Mouse (Mus musculus) myocyte (in vitro differentiated cells): Measurements from ENCODE around the gene Coro1c. TPM values are rescaled to one million over a fixed set of nuclear protein-coding genes. Genes with fewer than 3 reads are reported as not detected.

Source experiments
- H3K27me3 ChIP-seq: one replicate; pipeline ENCODE4 v1.6.1; 2011; ENCODE audit not compliant: control insufficient read depth, insufficient read depth, insufficient read length
- H3K36me3 ChIP-seq: one replicate; pipeline ENCODE4 v1.6.1; 2011; ENCODE audit not compliant: control insufficient read depth, insufficient read depth
- H3K4me2 ChIP-seq: one replicate; pipeline ENCODE4 v1.6.1; 2011; ENCODE audit warnings: low read depth, control low read depth
- H3K4me3 ChIP-seq: one replicate; pipeline ENCODE4 v1.5.1; 2011; ENCODE audit warnings: mild to moderate bottlenecking, control low read depth, moderate library complexity
- H3K79me2 ChIP-seq: one replicate; pipeline ENCODE4 v1.6.1; 2011; ENCODE audit not compliant: control insufficient read depth, insufficient read depth
- H3ac ChIP-seq: one replicate; pipeline ENCODE4 v1.6.1; 2011; ENCODE audit not compliant: control insufficient read depth, insufficient read length
- CEBPB ChIP-seq: IDR thresholded peaks from 2 replicates; pipeline ENCODE4 v1.6.1; 2011; ENCODE audit warnings: mild to moderate bottlenecking, moderate library complexity; ENCODE audit not compliant: poor library complexity, insufficient read depth, severe bottlenecking
- E2F4 ChIP-seq: IDR thresholded peaks from one replicate; pipeline ENCODE4 v1.6.1; 2011; ENCODE audit warnings: mild to moderate bottlenecking, control low read depth, moderate library complexity; ENCODE audit not compliant: insufficient read depth
- MAX ChIP-seq: IDR thresholded peaks from one replicate; pipeline ENCODE4 v1.6.1; 2011; ENCODE audit warnings: low read depth, mild to moderate bottlenecking, control low read depth
- MYOD1 ChIP-seq, 3 experiments: IDR thresholded peaks; one replicate each; pipeline ENCODE4 v1.6.1; 2011; ENCODE audit warnings: control low read depth in 2 of 3, low read depth in 2 of 3, mild to moderate bottlenecking in 2 of 3, moderate library complexity in 1 of 3; ENCODE audit not compliant: insufficient read length in 2 of 3, control insufficient read depth in 1 of 3
- MYOG ChIP-seq, 3 experiments: IDR thresholded peaks; one replicate each; pipeline ENCODE4 v1.6.1; 2011; ENCODE audit warnings: control low read depth in 2 of 3, low read depth in 2 of 3, mild to moderate bottlenecking in 2 of 3; ENCODE audit not compliant: insufficient read length in 2 of 3, control insufficient read depth in 1 of 3, insufficient read depth in 1 of 3
- POLR2A ChIP-seq: IDR thresholded peaks from one replicate; pipeline ENCODE4 v1.6.1; 2011; ENCODE audit warnings: low read depth, mild to moderate bottlenecking, control low read depth, moderate library complexity; ENCODE audit not compliant: insufficient read length
- POLR2AphosphoS2 ChIP-seq: IDR thresholded peaks from one replicate; pipeline ENCODE4 v1.6.1; 2011; ENCODE audit warnings: low read depth, control low read depth; ENCODE audit not compliant: insufficient read length
- REST ChIP-seq: IDR thresholded peaks from one replicate; pipeline ENCODE4 v1.6.1; 2011; ENCODE audit warnings: mild to moderate bottlenecking, control low read depth, moderate library complexity; ENCODE audit not compliant: insufficient read depth, insufficient read length
- SRF ChIP-seq: IDR thresholded peaks from one replicate; pipeline ENCODE4 v1.6.1; 2011; ENCODE audit warnings: low read depth; ENCODE audit not compliant: control insufficient read depth, insufficient read length
- TCF12 ChIP-seq: IDR thresholded peaks from one replicate; pipeline ENCODE4 v1.6.1; 2011; ENCODE audit warnings: mild to moderate bottlenecking, control low read depth; ENCODE audit not compliant: poor library complexity, insufficient read depth, severe bottlenecking
- TCF3 ChIP-seq: IDR thresholded peaks from one replicate; pipeline ENCODE4 v1.6.1; 2011; ENCODE audit warnings: low read depth, control low read depth; ENCODE audit not compliant: insufficient read length
- USF1 ChIP-seq: IDR thresholded peaks from one replicate; pipeline ENCODE4 v1.6.1; 2011; ENCODE audit warnings: low read depth, mild to moderate bottlenecking, control low read depth, moderate library complexity
- polyA plus RNA-seq: library from polyadenylated mRNA; unstranded; fragments of >200 nt; fragmentation: generic; extraction: Trizol; gene quantifications from one replicate; pipeline ENCODE4 v1.2.1, GENCODE M21; 2012; ENCODE audit warnings: missing spikeins

Coro1c gene
- polyA plus RNA-seq, 1 experiment = 58.9 TPM

- peak overlapping the region; percentile 87 for H3ac ChIP-seq
- H3K36me3 ChIP-seq = no peaks in the 10 kb centered on the region
- H3K79me2 ChIP-seq = peaks cover 52% of the 10 kb centered on the region
- no peak for TF ChIP-seq TCF3
- TF ChIP-seq POLR2A = peak; percentile 16
- TF ChIP-seq MYOD1 (IDR thresholded peaks at IDR 0.05; ENCODE audit: control insufficient read depth in 1 of 3, insufficient read length in 2 of 3, low read depth in 2 of 3) = peak in 1 of 3 experiments; percentile 19
- no peak for TF ChIP-seq MAX
- TF ChIP-seq SRF = no peak
- no peaks in the 10 kb centered on the region for H3K27me3 ChIP-seq
- H3K4me2 ChIP-seq = peak overlapping the region; percentile 89
- peak overlapping the region; percentile 32 for H3K4me3 ChIP-seq
Measured at GRCm38 (mm10) chr5:113907786-113908567, 581 bp downstream of the Coro1c start.

- Histone ChIP-seq H3K36me3 (no peaks in the 10 kb centered on the region), H3K4me3 (peak overlapping the region; percentile 32), H3K79me2 (peaks cover 61% of the 10 kb centered on the region), H3K27me3 (no peaks in the 10 kb centered on the region), H3ac (peak overlapping the region; percentile 87), H3K4me2 (peak overlapping the region; percentile 89)
- no peak for TF ChIP-seq MYOG (IDR thresholded peaks at IDR 0.05; ENCODE audit: control insufficient read depth in 1 of 3, insufficient read depth in 1 of 3, insufficient read length in 2 of 3, low read depth in 2 of 3)
- no peak for TF ChIP-seq MAX
- no peak for TF ChIP-seq POLR2A
- TF ChIP-seq CEBPB = no peak
- no peak for TF ChIP-seq TCF3
- TF ChIP-seq POLR2AphosphoS2 = no peak
- no peak for TF ChIP-seq TCF12
- TF ChIP-seq SRF = no peak
- TF ChIP-seq E2F4 = no peak
- no peak for TF ChIP-seq MYOD1 (IDR thresholded peaks at IDR 0.05; ENCODE audit: control insufficient read depth in 1 of 3, insufficient read length in 2 of 3, low read depth in 2 of 3)
- TF ChIP-seq REST = no peak
- TF ChIP-seq USF1 = no peak
Measured at GRCm38 (mm10) chr5:113906958-113907735, 1.4 kb downstream of the Coro1c start.

GRCm38 (mm10) chr5:113904987-113905386 is 3.6 kb downstream of the Coro1c start:
- Histone ChIP-seq H3K79me2 (peaks cover 80% of the 10 kb centered on the region), H3K27me3 (no peaks in the 10 kb centered on the region), H3K4me3 (no peak overlapping the region), H3K36me3 (no peaks in the 10 kb centered on the region), H3K4me2 (peak overlapping the region; percentile 13), H3ac (no peak overlapping the region)
- TF ChIP-seq MYOG (IDR thresholded peaks at IDR 0.05; ENCODE audit: control insufficient read depth in 1 of 3, insufficient read depth in 1 of 3, insufficient read length in 2 of 3, low read depth in 2 of 3) (no peak), REST (no peak), MAX (no peak)

- Histone ChIP-seq H3K79me2 (peaks cover 98% of the 10 kb centered on the region), H3ac (no peak overlapping the region), H3K4me3 (no peak overlapping the region), H3K36me3 (no peaks in the 10 kb centered on the region), H3K27me3 (no peaks in the 10 kb centered on the region), H3K4me2 (no peak overlapping the region)
- TF ChIP-seq MAX (no peak), MYOD1 (IDR thresholded peaks at IDR 0.05; ENCODE audit: control insufficient read depth in 1 of 3, insufficient read length in 2 of 3, low read depth in 2 of 3) (no peak), REST (no peak), POLR2A (no peak), SRF (no peak), USF1 (no peak), E2F4 (no peak), MYOG (IDR thresholded peaks at IDR 0.05; ENCODE audit: control insufficient read depth in 1 of 3, insufficient read depth in 1 of 3, insufficient read length in 2 of 3, low read depth in 2 of 3) (no peak), TCF3 (no peak), POLR2AphosphoS2 (no peak), CEBPB (no peak), TCF12 (no peak)
Measured at GRCm38 (mm10) chr5:113902983-113903382, 5.6 kb downstream of the Coro1c start.

GRCm38 (mm10) chr5:113902017-113902416 is 6.5 kb downstream of the Coro1c start:
- no peak overlapping the region for H3ac ChIP-seq
- TF ChIP-seq CEBPB = no peak
- TF ChIP-seq TCF12 = no peak
- TF ChIP-seq USF1 = no peak
- TF ChIP-seq E2F4 = no peak
- no peak for TF ChIP-seq POLR2A
- TF ChIP-seq SRF = no peak
- TF ChIP-seq MAX = no peak
- TF ChIP-seq REST = no peak
- TF ChIP-seq MYOD1 (IDR thresholded peaks at IDR 0.05; ENCODE audit: control insufficient read depth in 1 of 3, insufficient read length in 2 of 3, low read depth in 2 of 3) = no peak
- no peaks in the 10 kb centered on the region for H3K27me3 ChIP-seq
- no peaks in the 10 kb centered on the region for H3K36me3 ChIP-seq
- H3K4me2 ChIP-seq = peak overlapping the region; percentile 76
- H3K4me3 ChIP-seq = no peak overlapping the region
- peaks cover 98% of the 10 kb centered on the region for H3K79me2 ChIP-seq
